Mouse (Mus musculus): Measurements from ENCODE around the gene Klk1. TPM values are rescaled to one million over a fixed set of nuclear protein-coding genes. Genes with fewer than 3 reads are reported as not detected.
A peak's percentile ranks its signal among the peaks of the same experiment; 100 is the strongest.
"Not testable (repeated sequence)": the region's sequence is repeated elsewhere in the genome, so short reads cannot be mapped to it uniquely, and the experiment has no call there.

Gene Klk1
- not detected in 2 replicates for total RNA-seq (2017)

DNA sequence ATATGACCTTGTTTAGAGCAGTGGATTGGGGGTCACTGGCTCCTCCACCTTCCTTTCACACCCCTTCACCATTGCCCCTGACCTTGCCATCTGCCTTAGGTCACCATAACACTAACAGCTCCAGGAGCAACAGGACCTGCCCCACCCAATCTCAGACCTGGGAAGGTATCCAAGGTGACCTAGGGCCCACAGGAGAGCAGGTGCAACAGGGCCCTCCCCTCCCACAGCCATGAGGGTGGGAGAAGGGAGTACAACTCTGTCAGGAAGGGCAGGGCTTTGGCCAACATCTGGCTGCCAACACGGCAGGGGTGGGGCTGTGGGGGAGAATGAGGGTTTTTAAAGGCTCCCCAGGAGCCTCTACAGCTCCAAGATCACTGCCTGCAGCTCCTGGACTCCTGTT, at the start of gene Klk1:
Gene Klk1, plus strand, starts transcription at position 285 of the 400 bp plus-strand sequence.
- ATAC-seq (replicated peaks; ENCODE audit: low read depth, poor library complexity, severe bottlenecking) = no peak

DNA sequence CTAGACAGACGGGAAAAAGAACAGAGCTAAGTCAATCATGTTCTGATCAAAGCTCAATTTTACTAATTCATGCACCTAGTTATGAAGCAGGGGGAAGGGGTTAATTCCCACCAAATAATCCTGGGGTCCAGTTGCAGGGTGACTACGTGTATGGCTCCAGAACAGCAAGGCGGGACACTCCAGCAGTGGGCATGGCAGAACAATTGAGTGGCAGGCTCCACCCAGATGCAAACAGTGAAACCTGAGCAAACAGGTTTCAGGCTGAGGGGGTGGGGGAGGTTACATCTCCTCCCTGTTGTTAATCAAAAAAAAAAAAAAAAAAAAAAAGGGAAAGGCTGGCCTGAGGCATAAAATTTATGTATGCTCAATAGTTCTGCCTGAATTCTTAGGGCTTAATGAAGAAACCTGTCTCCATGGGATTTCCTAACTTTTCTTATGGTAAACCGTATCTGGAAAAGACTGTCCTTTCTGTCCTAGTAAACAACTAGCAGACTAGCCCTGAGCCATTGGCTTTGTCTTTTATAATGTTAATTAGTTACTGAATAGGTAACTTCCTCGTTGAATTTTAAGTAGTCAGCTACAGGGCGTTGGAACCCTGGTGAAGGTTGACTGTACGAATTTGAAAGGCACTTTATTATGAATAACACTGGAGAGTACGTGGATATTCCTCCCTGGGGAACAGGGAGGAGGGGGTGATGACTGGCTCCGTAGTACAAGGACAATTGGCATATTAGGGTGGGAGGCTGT, 45.7 kb upstream of the Klk1 start:
- no peak for ATAC-seq (replicated peaks; ENCODE audit: low read depth, poor library complexity, severe bottlenecking)

DNA sequence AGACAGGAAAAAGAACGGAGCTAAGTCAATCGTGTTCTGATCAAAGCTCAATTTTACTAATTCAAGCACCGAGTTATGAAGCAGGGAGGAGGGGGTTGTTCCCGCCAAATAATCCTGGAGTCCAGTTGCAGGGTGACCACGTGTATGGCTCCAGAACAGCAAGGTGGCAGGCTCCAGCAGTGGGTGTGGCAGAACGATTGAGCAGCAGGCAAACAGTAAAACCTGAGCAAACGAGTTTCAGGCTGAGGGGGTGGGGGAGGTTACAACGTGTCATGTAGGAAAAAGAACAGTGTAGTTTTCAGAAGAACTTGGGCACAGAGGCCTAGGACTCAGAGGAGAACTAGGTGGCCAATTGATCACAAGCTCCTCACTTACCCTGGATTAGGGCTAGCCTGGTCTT, 38.6 kb upstream of the Klk1 start:
- ATAC-seq (replicated peaks; ENCODE audit: low read depth, poor library complexity, severe bottlenecking) = not testable (repeated sequence)

DNA sequence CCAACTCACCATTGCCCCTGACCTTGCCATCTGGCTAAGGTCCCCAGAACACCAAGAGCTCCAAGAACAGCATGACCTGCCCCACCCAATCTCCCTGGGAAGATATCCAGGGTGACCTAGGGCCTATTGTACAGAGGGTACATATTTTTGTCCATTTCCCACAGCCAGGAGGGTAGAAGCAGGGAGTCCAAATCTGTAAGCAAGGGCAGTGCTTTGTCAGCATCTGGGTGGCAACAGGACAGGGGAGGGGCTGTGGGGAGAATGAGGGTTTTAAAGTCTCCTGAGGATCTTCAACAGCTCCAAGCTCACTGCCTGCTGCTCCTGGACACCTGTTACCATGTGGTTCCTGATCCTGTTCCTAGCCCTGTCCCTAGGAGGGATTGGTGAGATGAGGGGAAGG, 37.2 kb upstream of the Klk1 start, which contains the start of gene Klk1b24:
Gene Klk1b24, plus strand, starts transcription at position 301 of the 400 bp plus-strand sequence.
- not testable (repeated sequence) for ATAC-seq (replicated peaks; ENCODE audit: low read depth, poor library complexity, severe bottlenecking)

DNA sequence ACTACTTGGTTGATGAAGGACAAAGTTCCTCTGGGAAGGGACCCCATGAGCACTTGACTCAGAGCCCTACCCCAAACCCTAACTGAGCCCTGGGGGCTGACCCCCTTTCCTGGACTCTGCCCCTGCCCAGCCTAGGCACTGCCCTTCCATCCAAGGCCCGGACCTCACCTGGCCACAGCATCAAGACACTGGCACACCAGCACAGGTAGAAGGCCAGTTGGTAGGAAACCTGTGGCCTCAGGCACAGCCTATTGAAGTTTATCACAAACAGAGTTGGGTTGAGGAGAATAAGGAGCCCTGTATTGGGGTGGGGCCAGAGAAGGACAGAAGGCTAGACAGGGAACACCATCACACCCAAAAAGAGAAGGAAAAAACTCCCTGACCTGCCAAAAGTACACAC, 31.7 kb upstream of the Klk1 start:
- ATAC-seq (replicated peaks; ENCODE audit: low read depth, poor library complexity, severe bottlenecking) = not testable (repeated sequence)

DNA sequence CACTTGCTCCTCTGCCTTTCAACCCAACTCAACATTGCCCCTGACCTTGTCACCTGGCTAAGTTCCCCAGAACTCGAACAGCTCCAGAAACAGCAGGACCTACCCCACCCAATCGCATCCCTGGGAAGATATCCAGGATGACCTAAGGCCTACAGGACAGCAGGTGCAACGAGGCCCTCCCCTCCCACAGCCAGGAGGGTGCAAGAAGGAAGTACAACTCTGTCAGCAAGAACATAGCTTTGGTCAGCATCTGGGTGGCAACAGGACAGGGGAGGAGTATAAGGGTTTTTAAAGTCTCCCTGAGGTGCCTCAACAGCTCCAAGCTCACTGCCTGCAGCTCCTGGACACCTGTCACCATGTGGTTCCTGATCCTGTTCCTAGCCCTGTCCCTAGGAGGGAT, 27.3 kb upstream of the Klk1 start, which contains the start of gene Klk1b3:
Gene Klk1b3, plus strand, starts transcription at position 301 of the 400 bp plus-strand sequence.
- ATAC-seq (replicated peaks; ENCODE audit: low read depth, poor library complexity, severe bottlenecking) = no peak

DNA sequence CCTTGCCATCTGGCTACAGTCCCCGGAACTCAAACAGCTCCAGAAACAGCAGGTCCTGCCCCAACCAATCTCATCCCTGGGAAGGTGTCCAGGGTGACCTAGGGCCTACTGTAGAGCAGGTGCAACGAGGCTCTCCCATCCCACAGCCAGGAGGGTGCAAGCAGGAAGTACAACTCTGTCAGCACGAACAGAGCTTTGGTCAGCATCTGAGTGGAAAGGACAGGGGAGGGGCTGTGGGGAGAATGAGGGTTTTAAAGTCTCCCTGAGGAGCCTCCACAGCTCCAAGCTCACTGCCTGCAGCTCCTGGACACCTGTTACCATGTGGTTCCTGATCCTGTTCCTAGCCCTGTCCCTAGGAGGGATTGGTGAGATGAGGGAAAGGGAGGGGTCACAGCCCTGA, 18.0 kb upstream of the Klk1 start, which contains the start of gene Klk1b4:
Gene Klk1b4, plus strand, starts transcription at position 301 of the 400 bp plus-strand sequence.
- not testable (repeated sequence) for ATAC-seq (replicated peaks; ENCODE audit: low read depth, poor library complexity, severe bottlenecking)

DNA sequence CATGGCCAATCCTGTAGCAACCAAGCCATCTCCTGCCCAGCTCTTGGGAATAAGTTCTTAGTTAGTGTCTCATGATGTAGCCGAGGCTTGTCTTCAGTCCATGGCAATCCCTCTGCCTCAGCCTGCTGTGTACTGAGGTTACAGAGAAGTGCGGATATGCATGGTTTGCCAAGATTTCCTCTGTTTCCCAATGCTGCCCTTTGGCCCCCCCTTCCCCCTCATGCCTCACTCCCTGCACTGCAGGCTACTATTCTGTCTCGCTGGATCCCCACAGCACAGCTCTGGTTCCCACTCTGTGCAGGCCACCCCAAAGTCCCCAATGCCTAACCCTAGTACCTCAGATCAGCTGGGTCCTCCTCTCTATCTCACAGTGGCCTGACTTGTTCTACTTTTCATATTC, 16.9 kb upstream of the Klk1 start:
- no peak for ATAC-seq (replicated peaks; ENCODE audit: low read depth, poor library complexity, severe bottlenecking)

DNA sequence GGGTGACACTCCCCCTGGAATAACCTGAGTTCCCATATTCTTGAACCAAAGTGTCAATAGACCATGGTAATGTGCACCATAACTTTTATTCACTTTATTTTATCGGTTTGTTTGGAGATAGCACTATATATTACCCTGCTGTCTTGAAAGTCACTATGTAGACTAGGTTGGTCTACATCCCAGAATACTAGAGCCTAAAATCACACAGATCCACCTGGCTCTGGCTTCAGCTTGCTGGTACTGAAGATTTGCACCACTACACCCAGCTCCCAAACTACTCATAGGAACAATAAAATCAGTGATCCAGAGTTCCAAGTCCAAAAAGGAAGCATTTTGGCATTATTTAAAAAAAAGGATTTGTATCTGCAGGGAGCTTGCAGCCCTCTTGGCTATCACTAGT, 9.5 kb upstream of the Klk1 start, which contains the start of gene Klk1b5:
Gene Klk1b5, plus strand, starts transcription at position 301 of the 400 bp plus-strand sequence.
- ATAC-seq (replicated peaks; ENCODE audit: low read depth, poor library complexity, severe bottlenecking) = no peak

DNA sequence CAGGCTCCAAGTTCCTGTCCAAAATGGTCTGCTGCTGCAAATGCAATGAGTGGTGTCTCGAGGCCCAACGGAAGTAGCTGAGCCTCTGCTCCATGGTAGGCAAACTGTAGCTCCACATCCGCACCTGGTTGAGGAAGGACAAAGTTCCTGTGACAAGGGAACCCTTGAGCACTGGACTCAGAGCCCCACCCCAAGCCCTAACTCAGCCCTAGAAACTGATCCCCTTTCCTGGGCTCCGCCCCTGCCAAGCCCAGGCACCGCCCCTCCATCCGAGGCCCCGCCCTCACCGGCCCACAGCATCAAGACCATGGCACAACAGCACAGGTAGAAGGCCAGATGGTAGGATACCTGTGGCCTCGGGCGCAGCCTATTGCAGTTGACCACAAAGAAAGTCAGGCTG, 3.6 kb upstream of the Klk1 start:
- not testable (repeated sequence) for ATAC-seq (replicated peaks; ENCODE audit: low read depth, poor library complexity, severe bottlenecking)

DNA sequence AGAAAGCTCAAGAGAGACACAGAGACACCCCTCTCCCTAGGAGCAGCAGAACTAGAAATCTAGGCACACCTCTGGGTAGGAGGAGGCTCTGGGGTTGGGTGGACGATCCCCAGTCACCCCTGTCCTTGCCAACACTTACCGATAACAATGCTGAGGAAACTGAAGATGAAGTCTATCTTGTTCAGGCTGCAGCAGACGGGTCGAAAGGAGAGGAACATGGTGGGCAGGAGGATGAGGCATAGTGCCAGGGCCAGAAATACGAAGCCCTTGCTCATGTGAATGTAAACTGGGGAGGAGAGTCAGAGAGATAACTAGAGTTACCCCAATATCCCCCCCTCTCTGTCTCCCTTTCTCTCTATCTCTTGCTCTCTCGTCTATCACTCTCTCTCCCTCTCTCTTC, 2.8 kb upstream of the Klk1 start:
- not testable (repeated sequence) for ATAC-seq (replicated peaks; ENCODE audit: low read depth, poor library complexity, severe bottlenecking)

DNA sequence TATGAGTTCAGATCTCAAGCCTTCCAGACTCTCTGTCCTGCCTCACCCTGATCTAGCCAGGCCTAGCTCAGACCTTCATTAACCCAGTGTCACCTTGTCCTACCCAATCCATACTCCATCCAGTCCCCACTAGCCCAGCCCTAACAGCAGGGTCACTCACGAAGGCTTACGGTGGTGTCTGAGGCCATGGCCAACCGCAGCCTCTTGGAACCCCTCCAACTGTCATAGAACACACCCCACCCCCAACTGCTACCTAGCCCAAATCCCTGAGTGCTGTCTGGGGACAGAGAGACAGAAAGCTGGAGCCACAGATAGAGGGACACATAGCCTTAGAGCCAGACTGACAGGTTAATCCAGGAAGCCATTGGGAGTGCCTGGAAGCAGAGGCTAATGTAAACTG, 10.7 kb downstream of the Klk1 start, which contains the start of gene Gm36864:
Gene Gm36864, plus strand, starts transcription at position 269 of the 400 bp plus-strand sequence.
- no peak for ATAC-seq (replicated peaks; ENCODE audit: low read depth, poor library complexity, severe bottlenecking)

DNA sequence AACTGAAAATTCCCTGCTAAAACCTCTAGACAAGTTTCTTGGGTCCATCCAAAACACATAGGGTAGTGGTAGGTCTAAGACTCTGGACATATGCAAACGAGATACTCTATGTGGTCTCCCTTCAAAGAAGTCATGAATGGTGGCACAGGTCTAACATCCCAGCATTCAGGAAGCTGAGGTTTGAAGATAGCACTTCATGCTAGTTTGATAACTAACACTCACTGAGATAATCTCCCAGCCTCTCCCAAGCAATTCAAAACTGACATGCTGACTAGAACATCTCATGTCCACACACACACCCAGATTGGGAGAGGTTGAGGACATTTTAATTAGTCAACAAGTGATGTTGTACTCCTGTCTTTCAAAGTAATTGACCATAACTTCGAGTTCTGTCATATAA, 14.8 kb downstream of the Klk1 start:
- ATAC-seq (replicated peaks; ENCODE audit: low read depth, poor library complexity, severe bottlenecking) = no peak

DNA sequence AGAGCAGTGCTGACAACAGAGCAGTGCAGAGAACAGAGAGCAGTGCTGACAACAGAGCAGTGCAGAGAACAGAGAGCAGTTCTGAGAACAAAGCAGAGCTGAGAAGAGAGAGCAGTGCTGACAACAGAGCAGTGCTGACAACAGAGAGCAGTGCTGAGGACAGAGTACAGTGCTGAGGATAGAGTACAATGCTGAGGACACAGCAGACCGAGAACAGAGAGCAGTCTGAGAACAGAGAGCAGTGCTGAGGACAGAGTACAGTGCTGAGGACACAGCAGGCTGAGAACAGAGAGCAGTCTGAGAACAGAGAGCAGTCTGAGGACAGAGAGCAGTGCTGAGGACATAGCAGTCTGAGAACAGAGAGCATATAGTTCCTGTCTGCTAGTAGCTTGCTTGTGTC, 15.6 kb downstream of the Klk1 start:
- ATAC-seq (replicated peaks; ENCODE audit: low read depth, poor library complexity, severe bottlenecking) = no peak; the same call in 1 of the 2 replicates

DNA sequence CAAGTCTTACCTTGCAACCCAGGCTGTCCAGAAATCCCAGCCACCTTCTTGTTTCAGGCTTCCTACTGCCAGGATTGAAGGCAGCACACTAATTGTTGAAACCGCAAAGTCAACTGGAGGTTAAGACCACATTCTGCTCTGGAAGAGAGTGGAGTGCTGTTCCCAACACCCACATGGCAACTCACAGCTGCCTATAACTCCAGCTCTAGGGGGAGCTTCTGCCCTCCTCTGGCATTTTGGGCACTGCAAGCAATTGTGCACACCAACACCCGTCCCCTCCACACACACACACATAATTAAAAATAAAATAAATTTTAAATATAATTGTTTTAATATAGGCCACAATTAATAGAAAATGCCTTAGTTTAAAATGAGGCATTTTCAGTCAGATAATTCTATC, 16.0 kb downstream of the Klk1 start:
- no peak for ATAC-seq (replicated peaks; ENCODE audit: low read depth, poor library complexity, severe bottlenecking)

DNA sequence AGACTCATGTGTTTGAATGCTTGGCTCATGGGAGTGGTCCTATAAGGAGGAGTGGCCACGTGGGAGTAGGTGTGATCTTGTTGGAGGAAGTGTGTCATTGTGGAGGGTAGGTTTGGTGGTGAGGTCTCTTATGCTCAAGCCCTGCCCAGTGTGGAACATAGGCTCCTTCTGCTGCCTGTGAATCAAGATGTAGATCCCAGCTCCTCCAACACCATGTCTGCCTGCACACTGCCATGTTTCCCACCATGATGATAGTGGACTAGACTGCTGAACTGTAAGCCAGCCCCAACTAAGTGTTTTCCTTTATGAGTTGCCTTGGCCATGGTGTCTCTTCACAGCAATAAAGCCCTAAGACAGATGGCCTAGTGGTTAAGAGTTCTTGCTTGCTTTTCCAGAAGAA, 18.9 kb downstream of the Klk1 start:
- no peak for ATAC-seq (replicated peaks; ENCODE audit: low read depth, poor library complexity, severe bottlenecking)

DNA sequence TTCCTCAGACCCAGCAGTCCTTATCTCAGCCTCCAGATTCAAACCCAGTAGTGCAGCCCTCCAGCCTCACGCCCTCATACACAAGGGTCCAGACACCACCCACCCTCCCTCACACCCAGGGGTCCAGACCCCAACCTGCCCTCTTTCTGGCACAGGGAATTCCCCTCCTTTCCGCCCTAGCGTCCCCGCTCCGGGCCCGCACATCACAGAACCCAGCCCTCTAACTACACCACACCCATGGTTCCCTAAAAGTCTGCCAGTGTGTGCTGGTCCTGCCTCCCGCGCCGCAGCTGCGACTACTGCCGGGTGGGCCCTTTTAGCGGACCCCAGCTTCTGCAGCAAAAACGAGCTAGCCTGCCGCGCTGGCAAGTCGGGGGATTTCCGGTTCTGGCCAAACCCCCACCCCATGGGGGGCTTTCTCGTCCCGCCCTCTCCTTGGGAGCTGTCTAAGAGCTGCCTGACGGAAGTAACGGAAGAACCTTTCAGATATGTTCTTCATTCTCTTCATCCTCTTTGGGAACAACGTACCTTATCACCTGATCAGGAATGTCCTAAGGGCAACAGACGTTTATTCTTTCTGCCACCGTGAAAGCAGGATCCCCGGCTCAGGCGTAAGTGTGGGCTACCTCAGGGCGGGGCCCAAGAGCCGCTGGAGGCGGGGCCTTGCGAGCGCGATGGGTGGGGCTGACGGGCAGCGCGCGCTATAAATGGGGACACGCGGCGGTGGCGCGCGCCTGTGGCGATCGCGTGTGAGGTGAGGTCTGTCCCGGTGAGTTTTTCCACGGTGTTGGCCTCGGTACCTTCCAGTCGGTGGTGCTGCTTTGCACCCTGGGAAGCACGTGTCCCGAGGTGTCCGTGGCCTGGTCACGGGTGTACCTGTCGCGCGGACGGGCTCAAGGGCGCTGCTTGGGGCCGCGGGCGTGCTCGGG, 21.2 kb downstream of the Klk1 start, which contains the start of the genes 1700028J19Rik and 2410002F23Rik:
Gene 1700028J19Rik, minus strand, starts transcription at position 641 of the 929 bp plus-strand sequence.
Gene 2410002F23Rik, plus strand, starts transcription at position 668 of the 929 bp plus-strand sequence.
- ATAC-seq (replicated peaks; ENCODE audit: low read depth, poor library complexity, severe bottlenecking) = peak; percentile 80

DNA sequence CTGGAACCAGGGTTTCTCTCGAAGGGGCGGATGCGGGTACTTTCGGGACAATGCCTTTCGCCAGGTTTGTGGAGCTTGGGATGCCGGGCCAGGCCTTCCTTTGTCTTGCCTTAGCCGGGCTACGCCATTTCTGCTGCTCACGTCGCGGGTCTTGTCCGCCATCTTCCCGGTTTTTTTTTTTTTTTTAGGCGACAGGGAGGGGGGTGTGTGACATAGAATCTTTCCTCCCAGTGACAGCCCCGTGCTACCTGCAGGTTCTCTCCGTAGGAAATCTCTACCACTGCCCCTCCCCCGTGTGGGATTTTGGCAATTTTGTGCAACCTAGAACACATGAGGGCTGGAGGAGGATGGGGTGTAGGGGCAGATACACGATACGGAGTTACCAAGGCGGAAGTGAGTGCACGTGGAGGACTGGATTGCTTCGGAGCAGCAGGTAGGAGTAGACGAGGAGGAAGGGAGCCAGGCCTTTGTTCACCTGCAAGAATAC, 21.9 kb downstream of the Klk1 start:
- ATAC-seq (replicated peaks; ENCODE audit: low read depth, poor library complexity, severe bottlenecking) = peak; percentile 28

DNA sequence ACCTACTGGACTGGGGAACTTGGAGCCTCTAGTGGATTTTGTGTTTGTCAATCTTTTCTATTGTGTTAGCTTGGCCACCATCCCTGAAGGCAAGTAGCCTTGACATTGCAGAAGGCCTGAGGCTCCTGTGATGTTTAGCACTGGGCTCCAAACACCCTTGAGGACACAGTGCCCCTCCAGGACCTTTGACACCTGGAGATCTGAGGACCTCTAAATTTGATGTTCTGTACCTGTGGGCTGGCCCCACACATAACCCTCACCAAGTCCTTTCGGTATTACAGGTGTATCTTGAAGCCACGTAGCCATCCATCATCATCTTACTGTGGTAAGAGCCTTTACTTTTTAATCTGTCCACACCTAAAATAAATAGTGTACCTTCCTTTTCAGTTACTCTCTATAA, 22.8 kb downstream of the Klk1 start:
- no peak for ATAC-seq (replicated peaks; ENCODE audit: low read depth, poor library complexity, severe bottlenecking)

DNA sequence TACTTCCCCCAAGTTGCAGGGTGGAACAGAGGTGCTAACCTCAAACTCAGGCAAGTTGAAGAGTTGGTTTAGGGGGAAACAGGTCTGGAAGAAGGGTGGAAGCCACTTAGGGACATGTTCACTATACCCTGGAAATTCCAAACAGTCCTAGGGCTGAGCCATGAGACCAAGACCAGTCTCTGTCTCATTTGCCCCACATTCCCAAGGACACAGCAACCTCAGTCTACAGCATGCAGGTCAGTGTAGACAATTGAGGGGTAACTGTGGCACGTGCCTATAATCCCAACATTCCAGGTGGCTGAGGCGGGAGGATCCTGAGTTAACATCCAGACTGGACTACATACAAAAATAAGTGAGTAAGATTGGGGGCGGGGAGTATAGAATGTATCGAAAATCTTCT, 24.1 kb downstream of the Klk1 start:
- ATAC-seq (replicated peaks; ENCODE audit: low read depth, poor library complexity, severe bottlenecking) = no peak

All from common myeloid progenitor, adult 5-6 weeks (primary cell).